ENCODE assay signal across 11 mouse cellular contexts in the genomic region with DNA sequence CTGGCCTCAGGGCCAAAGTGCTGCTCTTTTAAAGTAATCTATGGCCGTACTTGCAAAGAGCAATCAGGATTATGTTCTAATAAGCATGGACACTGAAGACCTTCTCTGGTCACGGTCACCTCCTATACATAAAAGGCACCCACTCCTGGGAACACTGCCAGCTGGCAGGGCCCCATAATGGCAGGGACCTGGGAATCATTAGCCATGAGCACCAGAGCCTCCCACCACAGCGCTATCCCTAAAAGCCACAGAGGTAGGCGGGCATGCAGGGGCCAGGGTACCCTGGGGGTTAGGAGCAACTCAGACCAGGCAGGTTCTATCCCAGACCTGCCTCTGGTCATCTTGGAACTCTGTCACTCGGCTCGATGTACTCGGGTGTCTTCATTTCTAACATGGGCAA. TPM values are rescaled to one million over a fixed set of nuclear protein-coding genes. Genes with fewer than 3 reads are reported as not detected.
DNase-seq lines count a peak whose midpoint lies in the region; ATAC-seq and TF ChIP-seq lines count a peak whose summit lies in the region.
"Had no signal": no experiment of that assay in that cellular context is flagged by ENCODE, and none has a peak within 500 bp of the region (broad histone marks: within the 10 kb centered on the region; RNA-seq: fewer than 3 reads in every experiment).

No protein-coding gene starts in this region.

- peak; percentile 45 for DNase-seq in adrenal gland, postnatal 10 days
- no peak for DNase-seq in adrenal gland, postnatal 4 days (ENCODE audit: low spot score in 2 of 2)
- DNase-seq in left cerebral cortex, postnatal 4 days: peak; percentile 58
- no peak for DNase-seq in left cerebral cortex, adult 9 months (ENCODE audit: low spot score in 2 of 2)
- peak; percentile 43 to 67 for DNase-seq in kidney, postnatal 36 days
- no peak for DNase-seq in gastrocnemius, adult 2 months
- no peak for DNase-seq in layer of hippocampus, adult 18-20 months (ENCODE audit: low spot score in 2 of 2)
- DNase-seq: lung, adult 2 months had no signal

- H3K36me3 ChIP-seq in intestine, embryonic 16.5 days (ENCODE audit: control insufficient read depth, insufficient read depth, low read length): peaks cover 4% of the 10 kb centered on the region
- H3K36me3 ChIP-seq: neural tube, embryonic 15.5 days had no signal

- H3K27me3 ChIP-seq in intestine, embryonic 16.5 days (replicated peaks; ENCODE audit: control insufficient read depth, insufficient read depth, low read length): no peaks in the 10 kb centered on the region
- H3K27me3 ChIP-seq: neural tube, embryonic 15.5 days had no signal

- peaks cover 6% of the 10 kb centered on the region; the same call in 1 of the 2 replicates for H3K9me3 ChIP-seq in intestine, embryonic 16.5 days (ENCODE audit: control insufficient read depth, low read length)
- H3K9me3 ChIP-seq: neural tube, embryonic 15.5 days had no signal

- peak; percentile 39 for ATAC-seq in intestine, embryonic 16.5 days

- WGBS in intestine, embryonic 16.5 days: 72% methylated on average over 7 of the region's 7 CpGs

- peak overlapping the region; percentile 23 for H3K27ac ChIP-seq in intestine, embryonic 16.5 days (ENCODE audit: low read length)
- no peak overlapping the region for H3K27ac ChIP-seq in gastrocnemius, adult 2 months
- H3K27ac ChIP-seq: neural tube, embryonic 15.5 days had no signal

- H3K4me3 ChIP-seq in intestine, embryonic 16.5 days (ENCODE audit: low read length): no peak overlapping the region
- H3K4me3 ChIP-seq in gastrocnemius, adult 2 months: no peak overlapping the region
- H3K4me3 ChIP-seq: neural tube, embryonic 15.5 days had no signal

- H3K9ac ChIP-seq in intestine, embryonic 16.5 days (ENCODE audit: low read depth, low read length): peak overlapping the region; percentile 7; the same call in 1 of the 2 replicates
- H3K9ac ChIP-seq: neural tube, embryonic 15.5 days had no signal

- intact Hi-C loops in left cerebral cortex, postnatal 4 days (cut with DNase I): no loop called here
- intact Hi-C loops in gastrocnemius, adult 2 months (cut with DNase I): no loop called here

- TF ChIP-seq CTCF in gastrocnemius, adult 2 months (IDR thresholded peaks at IDR 0.05): no peak

- peaks cover 43% of the 10 kb centered on the region for H3K4me1 ChIP-seq in intestine, embryonic 16.5 days (ENCODE audit: control insufficient read depth, insufficient read depth, low read length)

- H3K4me2 ChIP-seq in intestine, embryonic 16.5 days (ENCODE audit: low read depth, low read length): no peak overlapping the region
- H3K4me2 ChIP-seq: midbrain, embryonic 11.5 days; neural tube, embryonic 15.5 days had no signal

RNA-seq across cellular contexts. Expression of a gene that starts 45.0 kb away (rescaled TPM):
- 1,000 to 10,000 TPM; 1,052 to 1,140 TPM for total RNA-seq in adrenal gland, postnatal 10 days (2021)
- total RNA-seq in adrenal gland, postnatal 4 days (2021): 1,000 to 10,000 TPM; 1,913 to 1,920 TPM
- total RNA-seq in left cerebral cortex, postnatal 4 days (2021): 100 to 1,000 TPM; 105 to 113 TPM
- polyA plus RNA-seq in intestine, embryonic 16.5 days (2015; fragmentation: Nextera tagmentation; extraction: Ambion mirVana): 26.1 and 28.0 TPM in 2 replicates
- total RNA-seq in gastrocnemius, adult 2 months (2021): not detected
- 100 to 1,000 TPM; 123 to 138 TPM for total RNA-seq in layer of hippocampus, adult 18-20 months (2021)

Comparison
In these comparisons a context has a peak if more than half of its experiments do, and no peak if none do; other contexts are left out.
1. DNase-seq: peak in adrenal gland, postnatal 10 days (single experiment), left cerebral cortex, postnatal 4 days (single experiment) and kidney, postnatal 36 days (2 of 2); none in adrenal gland, postnatal 4 days (0 of 2), left cerebral cortex, adult 9 months (0 of 2), gastrocnemius, adult 2 months (single experiment) and layer of hippocampus, adult 18-20 months (0 of 2).
2. RNA of a gene that starts 45.0 kb away (total RNA-seq): 1,913 to 1,920 TPM in adrenal gland, postnatal 4 days, 1,052 to 1,140 TPM in adrenal gland, postnatal 10 days, 123 to 138 TPM in layer of hippocampus, adult 18-20 months and 105 to 113 TPM in left cerebral cortex, postnatal 4 days; not detected in gastrocnemius, adult 2 months; every median in the first group is over 100 times any median in the second.